Mouse (Mus musculus) c-Kit-negative CD71-positive TER-119-positive erythroid progenitor cells, embryonic 14.5 days (primary cell): ENCODE results near the gene Fam83c.

Experiments
- DNase-seq: peaks from one replicate; pipeline ENCODE4 v3.0.0-alpha.2; 2013; ENCODE audit warnings: low read depth, low spot score

The Fam83c gene

GRCm38 (mm10) chr2:155794674-155795445 is 39.8 kb downstream of the Fam83c start:
- no peak for DNase-seq

DNA sequence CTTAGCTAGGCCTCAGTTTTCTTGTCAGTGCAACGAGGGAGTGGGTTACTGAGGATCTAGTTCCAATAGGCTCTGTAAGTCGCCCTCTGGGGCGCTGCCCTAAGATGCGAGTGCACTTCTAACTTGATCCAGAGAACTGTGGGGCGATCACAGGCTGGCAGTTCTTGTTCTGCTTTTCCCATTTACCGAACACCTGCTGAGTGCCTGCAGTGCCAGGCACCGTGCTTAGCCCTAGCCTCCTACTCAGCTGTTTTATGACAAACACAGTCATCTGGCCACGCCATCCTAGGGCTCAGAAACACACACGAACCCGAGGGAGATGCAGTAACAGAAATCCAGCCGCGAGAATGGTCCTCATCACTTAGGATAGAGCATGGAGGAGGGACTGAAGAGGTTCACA is 41.8 kb downstream of the Fam83c start:
- no peak for DNase-seq

DNA sequence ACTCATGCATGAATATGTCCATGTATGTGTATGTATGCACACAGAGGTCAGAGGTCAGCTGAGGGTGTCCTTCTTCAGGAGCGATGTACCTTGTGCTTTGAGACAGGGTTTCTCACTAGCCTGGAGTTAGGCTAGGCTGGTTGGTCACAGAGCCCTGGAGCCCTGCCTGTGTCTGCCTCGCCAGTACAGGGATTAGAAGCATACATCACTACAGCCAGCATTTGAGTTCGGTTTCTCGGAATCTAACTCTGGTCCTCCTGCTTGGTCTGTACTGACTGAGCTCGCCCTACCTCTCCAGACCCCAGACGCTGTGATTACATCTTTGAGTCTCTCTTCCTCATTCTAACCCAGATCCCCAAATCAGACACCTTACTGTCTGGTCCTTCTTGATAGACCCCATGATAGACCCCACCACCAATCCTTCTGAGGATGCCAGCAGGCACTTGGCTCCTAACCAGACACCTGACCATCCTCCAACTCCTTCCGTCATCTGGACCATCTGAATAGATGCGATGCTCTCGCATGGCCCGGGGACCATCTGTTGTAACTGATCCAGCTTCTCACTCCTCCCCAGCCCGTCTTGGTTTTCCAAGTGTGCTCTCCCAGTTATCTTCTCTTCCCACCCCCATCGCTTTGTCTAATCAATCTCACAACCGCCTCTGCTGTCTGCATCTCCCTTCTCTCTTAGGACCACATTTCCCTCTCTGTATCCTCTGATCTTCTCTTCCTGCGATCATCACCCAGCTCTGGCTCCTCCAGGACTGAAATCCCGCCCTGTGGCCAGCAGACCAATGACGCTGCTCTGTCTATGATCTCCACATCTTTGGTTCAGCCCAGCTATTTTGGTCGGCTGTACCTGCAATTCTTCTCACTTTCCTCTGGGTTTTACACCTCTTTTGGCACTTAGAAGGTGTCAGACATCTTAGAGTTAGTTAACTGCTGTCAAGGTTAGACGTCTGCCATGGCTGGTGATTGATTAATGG is 46.4 kb downstream of the Fam83c start:
- DNase-seq = no peak

GRCm38 (mm10) chr2:155786905-155787304 is 47.7 kb downstream of the Fam83c start:
- DNase-seq = no peak

DNA sequence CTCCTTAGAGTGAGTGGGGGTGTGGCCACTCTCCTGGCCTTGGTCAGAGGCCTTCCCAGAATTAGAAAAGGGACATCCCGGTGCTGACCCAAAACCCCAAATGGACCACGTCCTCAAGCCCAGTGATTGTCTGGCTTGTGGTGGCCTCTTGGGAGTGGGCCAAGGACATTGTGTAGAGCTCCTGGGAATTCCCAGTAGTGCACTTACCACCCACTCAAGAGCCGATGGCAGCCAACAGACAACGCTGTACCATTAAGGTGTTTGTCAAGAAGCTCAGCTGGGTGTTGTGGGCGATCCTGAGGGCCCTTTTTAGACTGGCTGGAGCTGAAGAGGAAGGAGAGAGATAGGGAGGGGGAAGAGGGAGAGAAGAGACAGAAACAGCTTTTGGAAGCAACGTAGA is 50.1 kb downstream of the Fam83c start:
- DNase-seq = no peak

- no peak for DNase-seq
These were observed 55.1 kb downstream of the Fam83c start for GRCm38 (mm10) chr2:155779506-155779905.

GRCm38 (mm10) chr2:155779066-155779465 is 55.6 kb downstream of the Fam83c start:
- DNase-seq = no peak

DNA sequence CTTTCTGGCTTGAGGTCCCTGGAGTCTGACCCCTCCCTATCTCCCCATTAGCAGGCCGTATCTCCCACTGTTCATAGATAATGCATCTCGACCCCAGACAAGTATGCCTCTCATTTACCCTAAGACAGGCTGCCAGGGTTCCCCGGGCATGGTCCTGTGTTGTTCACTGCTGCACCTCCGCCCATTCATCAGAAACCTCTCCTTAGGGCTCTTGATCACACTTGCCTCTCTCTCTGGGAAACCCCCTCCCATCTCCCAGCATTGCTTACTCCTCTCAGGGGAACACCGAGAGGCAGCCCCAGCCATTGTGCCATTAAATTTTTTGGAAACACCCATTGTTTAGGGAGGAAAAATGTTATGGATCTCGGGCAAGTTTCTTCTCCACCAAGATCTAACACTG is 56.6 kb downstream of the Fam83c start:
- DNase-seq = no peak

GRCm38 (mm10) chr2:155777688-155777985 is 57.0 kb downstream of the Fam83c start:
- DNase-seq = no peak
